Mouse (Mus musculus): ENCODE measurements around the gene Anapc2.

DNA sequence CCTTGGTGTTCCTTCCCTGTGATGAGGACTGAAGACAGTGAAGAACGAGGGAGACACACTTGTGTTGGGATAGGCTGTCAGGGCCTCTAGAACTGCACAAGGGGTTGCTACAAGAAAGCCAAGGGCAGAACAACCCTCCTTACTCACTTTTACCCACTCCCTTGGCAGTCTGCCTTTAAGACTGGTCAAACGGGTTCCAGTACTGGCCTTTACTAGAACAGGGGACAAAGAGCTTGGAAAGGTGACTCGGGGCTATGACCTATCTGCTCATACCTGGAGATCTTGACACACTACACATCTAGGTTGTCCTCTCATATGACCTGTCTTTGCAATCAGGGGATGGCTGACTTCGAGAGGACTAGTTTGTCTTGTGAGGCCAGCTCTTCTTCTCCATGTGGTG lies 34.8 kb upstream of the Anapc2 start:
- no peak for TF ChIP-seq CTCF (IDR thresholded peaks at IDR 0.05; ENCODE audit: control insufficient read depth, insufficient read depth, insufficient replicate concordance, low read depth, low read length)
- no peak for TF ChIP-seq POLR2A (IDR thresholded peaks at IDR 0.05; ENCODE audit: control insufficient read depth, low read depth, low read length)

All from testis, adult 2 months (tissue).